Mouse (Mus musculus): ENCODE data around the gene Amz2. TPM values are rescaled to one million over a fixed set of nuclear protein-coding genes. Genes with fewer than 3 reads are reported as not detected.

Amz2 gene
- 22.9 TPM for polyA plus RNA-seq (2012; fragmentation: generic; extraction: Trizol)
- long read RNA-seq, experiment 1, transcript Amz2-202 (9 exons, 2,816 nt), result minor isoform, 16 of 50 reads
- long read RNA-seq, experiment 1, transcript Amz2-203 (8 exons, 1,832 nt), result major isoform, 19 of 50 reads
- long read RNA-seq, experiment 1, partial matches to known transcripts, result 5 of 50 reads
- long read RNA-seq, experiment 1, other reads (novel, unspliced or antisense), result 9 of 50 reads
- long read RNA-seq, experiment 2, transcript Amz2-202 (9 exons, 2,816 nt), result minor isoform, 35 of 96 reads
- long read RNA-seq, experiment 2, transcript Amz2-203 (8 exons, 1,832 nt), result major isoform, 39 of 96 reads
- long read RNA-seq, experiment 2, partial matches to known transcripts, result 3 of 96 reads
- long read RNA-seq, experiment 2, other reads (novel, unspliced or antisense), result 19 of 96 reads

DNA sequence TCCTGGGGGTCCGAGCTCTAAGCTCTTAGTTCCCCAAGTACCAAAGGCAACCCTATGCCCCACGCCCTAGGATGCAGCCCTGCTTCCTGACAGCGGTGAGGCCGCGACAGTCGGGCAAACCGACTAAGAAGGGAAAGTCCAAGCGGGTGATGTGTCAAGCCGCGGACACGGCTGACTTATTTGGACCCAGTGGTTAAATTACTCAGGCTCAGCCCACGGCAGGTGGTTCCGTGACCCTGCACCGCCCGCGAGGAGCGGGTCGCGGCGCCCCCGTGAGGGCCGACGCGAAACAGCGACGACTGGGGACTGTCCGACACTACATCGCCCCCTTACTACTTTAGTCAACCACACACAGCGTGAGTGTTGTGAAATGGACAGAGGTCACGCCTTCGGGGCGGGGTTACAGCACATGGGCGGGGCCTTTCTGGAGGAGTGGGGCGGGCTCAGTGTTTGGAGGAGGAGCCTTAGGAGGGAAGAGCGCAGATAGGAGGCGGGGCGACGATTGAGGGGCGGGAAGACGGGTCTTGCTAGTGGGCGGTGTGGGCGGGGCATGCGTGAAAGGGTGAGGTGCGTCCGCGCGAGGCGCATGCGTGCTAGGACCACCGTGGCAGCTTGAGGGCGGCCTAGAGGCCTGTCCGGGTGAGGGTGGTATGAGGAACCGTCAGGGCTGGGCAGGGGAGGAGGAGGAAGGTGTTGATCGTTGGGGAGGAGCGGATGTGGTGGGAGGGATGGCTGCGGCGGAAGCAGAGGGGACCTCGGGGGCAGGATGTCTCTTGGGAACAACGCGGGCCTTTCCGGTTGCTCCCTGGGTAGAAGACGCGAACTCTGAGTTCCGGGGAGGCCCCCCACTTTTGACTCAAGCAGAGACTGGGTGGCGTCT is at the start of gene Amz2:
TSS of gene Amz2 (plus strand) at position 555 of the 880 bp plus-strand sequence.
- peaks cover 10% of the 10 kb centered on the region for H3K79me2 ChIP-seq (ENCODE audit: control insufficient read depth, insufficient read depth)
- peak within 1 kb of the TSS; percentile 59 for H3K4me3 ChIP-seq (ENCODE audit: insufficient read depth, poor library complexity, severe bottlenecking)
- peaks cover 15% of the 10 kb centered on the region for H3K36me3 ChIP-seq (ENCODE audit: control insufficient read depth, insufficient read depth)
- peak within 1 kb of the TSS; percentile 73 for H3ac ChIP-seq (ENCODE audit: control insufficient read depth, insufficient read length, low read depth)
- peaks cover 2% of the 10 kb centered on the region for H3K79me3 ChIP-seq (ENCODE audit: low read depth)
- TF ChIP-seq CEBPB (IDR thresholded peaks at IDR 0.05; ENCODE audit: low read depth) (peak; percentile 91), FOSL1 (IDR thresholded peaks at IDR 0.05; ENCODE audit: insufficient read depth, low read length, poor library complexity, severe bottlenecking) (no peak), MAX (IDR thresholded peaks at IDR 0.05) (peak; percentile 70), CTCF (IDR thresholded peaks at IDR 0.05; ENCODE audit: control insufficient read depth, insufficient read depth, insufficient read length) (peak; percentile 91), USF1 (IDR thresholded peaks at IDR 0.05; ENCODE audit: low read depth) (no peak), MYOD1 (IDR thresholded peaks at IDR 0.05; ENCODE audit: control insufficient read depth, insufficient read length, low read depth) (peak; percentile 58)
- no peaks in the 10 kb centered on the region for H3K27me3 ChIP-seq (ENCODE audit: control insufficient read depth, insufficient read depth, insufficient read length)

DNA sequence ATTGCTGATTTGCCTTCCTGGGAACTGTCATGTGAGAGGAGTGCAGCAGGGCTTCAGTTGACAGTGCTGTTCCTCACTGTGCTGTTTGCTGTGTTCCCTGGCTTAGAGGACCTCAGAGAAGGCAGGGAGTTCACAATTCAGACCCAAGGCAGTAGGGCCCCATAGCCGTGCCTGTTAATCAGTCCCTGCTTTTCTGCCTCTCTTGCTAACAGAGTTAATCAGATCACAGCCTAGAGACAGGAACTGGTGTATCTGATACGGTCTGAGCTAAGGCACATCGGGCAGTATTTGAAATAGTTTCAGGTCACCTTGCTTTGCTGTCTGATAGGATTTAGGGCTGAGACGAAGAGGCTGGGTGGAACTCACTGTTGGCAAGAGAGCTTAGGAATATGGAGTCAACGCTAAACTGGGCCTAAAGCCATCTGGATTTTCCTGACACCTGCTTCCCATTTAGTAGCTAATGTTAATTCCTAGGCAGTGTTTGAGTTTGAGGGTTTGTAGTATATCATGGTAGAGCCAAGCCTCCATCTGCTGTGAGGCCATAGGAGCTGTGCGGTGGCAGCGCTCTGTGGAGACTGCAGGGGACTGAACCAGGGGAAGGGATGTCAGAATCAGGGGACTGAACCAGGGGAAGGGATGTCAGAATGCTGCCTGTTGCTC is 49.1 kb upstream of the Amz2 start:
- Histone ChIP-seq H3K4me3 (ENCODE audit: insufficient read depth, poor library complexity, severe bottlenecking) (no peak overlapping the region), H3K27me3 (ENCODE audit: control insufficient read depth, insufficient read depth, insufficient read length) (no peaks in the 10 kb centered on the region), H3K79me2 (ENCODE audit: control insufficient read depth, insufficient read depth) (peaks cover 100% of the 10 kb centered on the region)

DNA sequence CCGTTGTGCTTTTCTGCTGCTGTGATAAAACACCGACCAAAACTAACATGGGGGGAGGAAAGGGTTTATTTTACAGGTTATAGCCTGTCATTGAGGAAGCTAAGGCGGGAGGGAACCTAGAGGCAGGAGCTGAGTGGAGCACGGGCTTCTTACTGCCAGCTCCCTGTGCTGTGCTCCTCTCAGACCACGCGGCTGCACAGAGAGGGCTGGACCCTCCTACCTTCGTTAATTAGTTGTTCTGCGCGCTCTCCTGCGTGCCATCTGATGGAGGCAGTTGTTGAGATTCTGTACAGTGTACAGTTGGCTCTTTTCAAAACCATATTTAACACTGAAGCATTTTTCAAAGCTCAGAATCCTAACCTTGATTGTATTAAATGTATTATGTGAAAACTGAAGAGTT is 48.3 kb upstream of the Amz2 start:
- H3K79me2 ChIP-seq (ENCODE audit: control insufficient read depth, insufficient read depth), result peaks cover 100% of the 10 kb centered on the region
- TF ChIP-seq FOSL1 (IDR thresholded peaks at IDR 0.05; ENCODE audit: insufficient read depth, low read length, poor library complexity, severe bottlenecking) (no peak), MYOG (IDR thresholded peaks at IDR 0.05; ENCODE audit: control insufficient read depth, extremely low read depth, insufficient read length) (no peak), MAX (IDR thresholded peaks at IDR 0.05) (no peak), MYOD1 (IDR thresholded peaks at IDR 0.05; ENCODE audit: control insufficient read depth, insufficient read length, low read depth) (no peak), CTCF (IDR thresholded peaks at IDR 0.05; ENCODE audit: control insufficient read depth, insufficient read depth, insufficient read length) (no peak), USF1 (IDR thresholded peaks at IDR 0.05; ENCODE audit: low read depth) (no peak), CEBPB (IDR thresholded peaks at IDR 0.05; ENCODE audit: low read depth) (no peak)
- peaks cover 90% of the 10 kb centered on the region for H3K79me3 ChIP-seq (ENCODE audit: low read depth)
- no peaks in the 10 kb centered on the region for H3K27me3 ChIP-seq (ENCODE audit: control insufficient read depth, insufficient read depth, insufficient read length)
- no peaks in the 10 kb centered on the region for H3K36me3 ChIP-seq (ENCODE audit: control insufficient read depth, insufficient read depth)
- no peak overlapping the region for H3K4me3 ChIP-seq (ENCODE audit: insufficient read depth, poor library complexity, severe bottlenecking)
- no peak overlapping the region for H3ac ChIP-seq (ENCODE audit: control insufficient read depth, insufficient read length, low read depth)

More for the DNA sequence above, 49.1 kb upstream of the Amz2 start:
- Histone ChIP-seq H3K36me3 (ENCODE audit: control insufficient read depth, insufficient read depth) (no peaks in the 10 kb centered on the region), H3ac (ENCODE audit: control insufficient read depth, insufficient read length, low read depth) (no peak overlapping the region), H3K79me3 (ENCODE audit: low read depth) (peaks cover 90% of the 10 kb centered on the region)
- TF ChIP-seq MYOD1 (IDR thresholded peaks at IDR 0.05; ENCODE audit: control insufficient read depth, insufficient read length, low read depth) (no peak), CTCF (IDR thresholded peaks at IDR 0.05; ENCODE audit: control insufficient read depth, insufficient read depth, insufficient read length) (no peak)

DNA sequence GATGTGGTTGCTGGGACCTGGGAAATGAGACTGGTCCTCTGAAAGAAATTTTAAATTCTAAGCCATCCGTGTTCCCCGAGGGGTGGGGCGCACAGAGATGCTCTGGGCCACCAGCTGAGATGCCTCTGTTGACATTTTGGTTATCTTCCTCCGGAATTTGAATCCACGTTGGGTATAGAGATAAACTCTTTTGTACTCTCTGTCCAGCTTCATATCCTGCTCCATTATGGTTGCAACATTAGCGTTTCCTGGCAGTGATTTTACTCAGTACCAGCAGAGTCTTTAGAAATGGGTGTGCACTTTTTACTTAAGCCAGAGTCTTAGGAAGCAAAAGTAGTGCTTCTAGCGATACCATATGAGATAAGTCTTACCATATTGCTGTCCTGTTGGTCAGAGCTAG is 47.7 kb upstream of the Amz2 start:
- Histone ChIP-seq H3K79me3 (ENCODE audit: low read depth) (peaks cover 90% of the 10 kb centered on the region), H3K27me3 (ENCODE audit: control insufficient read depth, insufficient read depth, insufficient read length) (no peaks in the 10 kb centered on the region), H3K79me2 (ENCODE audit: control insufficient read depth, insufficient read depth) (peaks cover 100% of the 10 kb centered on the region), H3K36me3 (ENCODE audit: control insufficient read depth, insufficient read depth) (no peaks in the 10 kb centered on the region), H3K4me3 (ENCODE audit: insufficient read depth, poor library complexity, severe bottlenecking) (no peak overlapping the region), H3ac (ENCODE audit: control insufficient read depth, insufficient read length, low read depth) (no peak overlapping the region)
- TF ChIP-seq FOSL1 (IDR thresholded peaks at IDR 0.05; ENCODE audit: insufficient read depth, low read length, poor library complexity, severe bottlenecking) (no peak), MYOD1 (IDR thresholded peaks at IDR 0.05; ENCODE audit: control insufficient read depth, insufficient read length, low read depth) (no peak), USF1 (IDR thresholded peaks at IDR 0.05; ENCODE audit: low read depth) (no peak), MYOG (IDR thresholded peaks at IDR 0.05; ENCODE audit: control insufficient read depth, extremely low read depth, insufficient read length) (no peak), MAX (IDR thresholded peaks at IDR 0.05) (no peak), CTCF (IDR thresholded peaks at IDR 0.05; ENCODE audit: control insufficient read depth, insufficient read depth, insufficient read length) (no peak), CEBPB (IDR thresholded peaks at IDR 0.05; ENCODE audit: low read depth) (no peak)

DNA sequence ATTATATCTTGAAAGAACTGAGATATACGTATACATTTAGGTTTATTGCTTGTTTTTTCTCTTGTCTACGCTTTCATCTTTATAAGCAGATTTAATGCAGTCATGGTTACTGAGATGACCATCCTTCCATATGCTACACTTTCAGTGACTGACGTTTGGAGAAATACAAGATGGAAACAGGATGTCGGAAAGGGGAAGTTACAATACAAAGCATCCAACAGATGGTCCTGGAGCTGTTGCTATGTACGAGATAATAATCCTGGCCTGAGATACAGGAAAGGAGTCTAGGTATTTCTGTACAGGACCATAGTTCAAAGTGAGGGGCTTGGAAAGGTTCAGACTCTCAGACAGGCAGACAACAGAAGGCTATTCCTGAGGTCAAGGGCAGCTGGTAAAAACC is 45.1 kb upstream of the Amz2 start:
- Histone ChIP-seq H3ac (ENCODE audit: control insufficient read depth, insufficient read length, low read depth) (no peak overlapping the region), H3K79me3 (ENCODE audit: low read depth) (peaks cover 91% of the 10 kb centered on the region)

More for the DNA sequence above, 45.1 kb upstream of the Amz2 start:
- H3K27me3 ChIP-seq (ENCODE audit: control insufficient read depth, insufficient read depth, insufficient read length), result no peaks in the 10 kb centered on the region
- H3K79me2 ChIP-seq (ENCODE audit: control insufficient read depth, insufficient read depth), result peaks cover 99% of the 10 kb centered on the region
- no peak overlapping the region for H3K4me3 ChIP-seq (ENCODE audit: insufficient read depth, poor library complexity, severe bottlenecking)
- no peaks in the 10 kb centered on the region for H3K36me3 ChIP-seq (ENCODE audit: control insufficient read depth, insufficient read depth)
- TF ChIP-seq USF1 (IDR thresholded peaks at IDR 0.05; ENCODE audit: low read depth) (no peak), MAX (IDR thresholded peaks at IDR 0.05) (no peak), MYOG (IDR thresholded peaks at IDR 0.05; ENCODE audit: control insufficient read depth, extremely low read depth, insufficient read length) (no peak), MYOD1 (IDR thresholded peaks at IDR 0.05; ENCODE audit: control insufficient read depth, insufficient read length, low read depth) (no peak), CEBPB (IDR thresholded peaks at IDR 0.05; ENCODE audit: low read depth) (no peak), FOSL1 (IDR thresholded peaks at IDR 0.05; ENCODE audit: insufficient read depth, low read length, poor library complexity, severe bottlenecking) (no peak), CTCF (IDR thresholded peaks at IDR 0.05; ENCODE audit: control insufficient read depth, insufficient read depth, insufficient read length) (no peak)
